Mouse (Mus musculus): Measurements from ENCODE around the gene Itga10. TPM values are rescaled to one million over a fixed set of nuclear protein-coding genes. Genes with fewer than 3 reads are reported as not detected.
"Not testable (repeated sequence)": the region's sequence is repeated elsewhere in the genome, so short reads cannot be mapped to it uniquely, and the experiment has no call there.

The Itga10 gene
- polyA plus RNA-seq, 1 experiment from 2014 or later: 1.4 TPM

DNA sequence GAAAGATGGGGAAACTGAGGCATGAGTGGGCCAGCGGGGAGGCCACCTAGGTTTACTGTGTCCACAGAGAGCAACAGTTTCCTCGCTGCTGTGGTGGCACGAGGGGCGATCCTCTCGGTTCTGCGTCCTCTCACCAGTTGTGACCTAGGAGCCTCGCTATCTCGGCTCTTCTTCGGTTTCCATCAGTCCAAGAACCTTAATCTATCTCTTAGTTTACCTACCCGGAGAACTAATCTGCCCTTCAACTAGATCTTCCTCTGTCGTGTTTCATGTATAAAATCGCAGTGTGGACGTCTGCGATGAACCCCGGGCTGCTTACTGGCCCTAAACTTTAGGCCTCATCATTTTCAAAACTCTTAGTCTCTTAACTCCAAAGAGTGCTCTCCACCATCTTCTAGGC, 9.5 kb upstream of the Itga10 start:
- no peaks in the 10 kb centered on the region for H3K9me3 ChIP-seq (replicated peaks)
- peak overlapping the region; percentile 94 for H3K4me3 ChIP-seq (replicated peaks)
- peak overlapping the region; percentile 84 for H3K27ac ChIP-seq (replicated peaks)
- peaks cover 38% of the 10 kb centered on the region for H3K36me3 ChIP-seq
- no peaks in the 10 kb centered on the region for H3K27me3 ChIP-seq (replicated peaks)
- ATAC-seq (ENCODE audit: low FRiP score): 0 out of 2 replicates have a peak, but pooled peaks have one; percentile 16
- H3K9ac ChIP-seq (replicated peaks): peak overlapping the region; percentile 95
- WGBS: 11% methylated on average over 15 of the region's 15 CpGs
- peak overlapping the region; percentile 71 for H3K4me2 ChIP-seq
- H3K4me1 ChIP-seq: peaks cover 34% of the 10 kb centered on the region

DNA sequence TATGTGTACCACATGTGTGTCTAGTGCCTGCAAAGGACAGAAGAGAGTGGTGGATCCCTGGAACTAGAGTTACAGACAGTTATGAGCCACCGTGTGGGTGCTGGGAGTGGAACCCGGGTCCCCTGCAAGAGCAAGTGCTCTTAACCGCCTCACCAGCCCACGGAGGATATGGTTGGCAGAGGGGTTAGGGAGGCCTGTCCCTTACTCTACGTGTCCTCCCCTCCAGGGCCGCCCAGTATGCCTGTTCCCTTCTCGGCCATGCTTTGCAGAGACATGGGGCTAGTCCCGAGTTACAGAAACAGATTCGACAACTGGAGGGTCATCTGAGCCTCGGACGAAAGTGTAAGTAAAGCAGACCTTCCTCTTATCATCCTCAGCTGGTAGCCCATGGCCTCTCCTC, 8.9 kb upstream of the Itga10 start:
- H3K36me3 ChIP-seq: peaks cover 40% of the 10 kb centered on the region
- peak overlapping the region; percentile 94 for H3K4me3 ChIP-seq (replicated peaks)
- no peaks in the 10 kb centered on the region for H3K9me3 ChIP-seq (replicated peaks)
- 72% methylated on average over 11 of the region's 11 CpGs for WGBS
- H3K9ac ChIP-seq (replicated peaks): 0 out of 2 replicates have a peak overlapping the region, but pooled peaks have one; percentile 95
- H3K4me2 ChIP-seq: peak overlapping the region; percentile 71
- H3K27me3 ChIP-seq (replicated peaks): no peaks in the 10 kb centered on the region
- H3K4me1 ChIP-seq: peaks cover 28% of the 10 kb centered on the region
- H3K27ac ChIP-seq (replicated peaks): no peak overlapping the region
- no peak for ATAC-seq (ENCODE audit: low FRiP score)

DNA sequence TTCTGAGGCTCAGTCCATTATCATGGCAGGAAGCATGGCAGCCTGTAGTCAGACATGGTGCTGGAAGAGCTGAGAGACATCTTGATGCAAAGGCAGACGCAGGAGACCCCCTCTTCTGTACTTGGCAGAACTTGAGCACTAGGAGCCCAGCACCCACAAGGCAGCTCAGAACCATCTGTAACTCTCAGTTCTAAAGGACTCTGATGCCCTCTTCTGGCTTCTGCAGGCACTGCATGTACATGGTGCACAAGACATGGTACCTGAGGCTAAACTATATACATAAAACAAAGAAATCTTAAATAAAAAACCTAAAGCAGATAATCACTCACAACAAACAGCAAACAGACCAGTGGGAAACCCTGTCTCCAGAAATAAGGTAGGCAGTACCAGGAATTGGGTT, 6.2 kb upstream of the Itga10 start:
- Histone ChIP-seq H3K9me3 (replicated peaks) (no peaks in the 10 kb centered on the region), H3K9ac (replicated peaks) (no peak overlapping the region), H3K4me2 (no peak overlapping the region), H3K4me3 (replicated peaks) (no peak overlapping the region), H3K27me3 (replicated peaks) (no peaks in the 10 kb centered on the region), H3K27ac (replicated peaks) (no peak overlapping the region), H3K4me1 (peaks cover 26% of the 10 kb centered on the region), H3K36me3 (peaks cover 34% of the 10 kb centered on the region)
- 89% methylated on average over 1 of the region's 1 CpGs for WGBS
- ATAC-seq (ENCODE audit: low FRiP score): no peak

DNA sequence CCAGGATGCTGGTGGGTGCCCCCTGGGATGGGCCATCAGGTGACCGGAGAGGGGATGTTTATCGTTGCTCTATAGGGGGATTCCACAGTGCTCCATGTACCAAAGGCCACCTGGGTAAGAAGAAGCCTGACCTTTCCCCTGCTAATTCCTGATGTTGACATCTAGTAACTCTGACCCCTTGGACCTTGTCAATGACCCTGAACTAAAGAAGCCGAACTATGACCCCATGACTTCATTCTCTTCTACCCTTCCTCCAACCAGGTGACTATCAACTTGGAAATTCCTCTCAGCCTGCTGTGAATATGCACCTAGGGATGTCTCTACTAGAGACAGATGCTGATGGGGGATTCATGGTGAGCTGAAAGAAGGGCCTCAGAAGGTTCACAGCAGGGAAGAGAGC, 2.0 kb downstream of the Itga10 start:
- no peak overlapping the region for H3K4me2 ChIP-seq
- no peaks in the 10 kb centered on the region for H3K27me3 ChIP-seq (replicated peaks)
- no peak overlapping the region for H3K4me3 ChIP-seq (replicated peaks)
- no peak for ATAC-seq (ENCODE audit: low FRiP score)
- no peak overlapping the region for H3K9ac ChIP-seq (replicated peaks)
- WGBS: 88% methylated on average over 3 of the region's 3 CpGs
- H3K36me3 ChIP-seq: peaks cover 30% of the 10 kb centered on the region
- H3K9me3 ChIP-seq (replicated peaks): no peaks in the 10 kb centered on the region
- H3K4me1 ChIP-seq: no peaks in the 10 kb centered on the region
- H3K27ac ChIP-seq (replicated peaks): no peak overlapping the region

DNA sequence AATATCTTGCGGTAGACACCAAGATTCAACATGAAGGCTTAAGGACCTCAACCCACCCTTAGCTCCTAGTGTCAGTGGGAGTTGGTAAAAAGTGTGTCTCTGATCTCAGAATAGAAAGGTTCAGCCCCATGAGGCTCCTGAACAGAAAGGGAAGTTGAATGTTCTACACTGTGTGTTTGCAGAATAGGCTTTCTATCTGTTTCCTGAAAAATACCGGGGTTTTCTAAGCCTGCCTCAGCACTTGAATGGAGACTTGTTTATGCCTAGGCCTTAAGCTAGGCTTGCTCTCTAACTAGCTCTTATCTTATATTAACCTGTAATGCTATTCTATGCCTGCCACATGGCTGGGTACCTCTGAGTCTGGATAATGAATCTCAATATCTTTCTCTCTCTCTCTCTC, 15.5 kb downstream of the Itga10 start:
- 84% methylated on average over 2 of the region's 2 CpGs for WGBS
- no peak overlapping the region for H3K9ac ChIP-seq (replicated peaks)

DNA sequence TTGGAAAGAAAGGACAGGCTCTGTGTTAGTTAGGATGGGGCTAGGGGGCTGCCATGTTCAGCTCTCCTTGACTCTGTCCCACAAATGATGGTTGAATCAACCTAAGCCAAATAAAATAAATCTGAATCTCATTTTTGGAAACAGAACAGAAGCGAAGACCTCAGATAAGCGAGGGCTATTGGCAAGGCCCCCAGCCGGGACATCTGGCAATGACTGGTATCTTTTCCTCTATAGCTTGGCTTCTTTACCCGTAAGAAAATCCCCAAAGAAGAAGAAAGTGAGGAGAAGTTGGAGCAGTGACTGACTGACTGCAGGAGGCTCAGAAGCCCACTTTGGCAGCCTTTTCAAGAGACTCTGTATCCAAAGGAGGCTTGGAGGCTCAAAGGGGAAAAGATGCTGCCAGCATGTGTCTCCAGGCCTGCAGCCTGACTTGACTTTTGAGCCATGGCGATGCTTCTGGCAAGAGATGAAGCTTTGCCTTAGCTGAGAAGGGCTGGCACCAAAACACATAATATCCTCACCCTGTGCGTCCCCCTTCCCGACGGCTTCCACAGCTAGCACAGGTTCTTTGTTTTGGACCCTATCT, 17.4 kb downstream of the Itga10 start:
- H3K27me3 ChIP-seq (replicated peaks): no peaks in the 10 kb centered on the region
- peaks cover 14% of the 10 kb centered on the region for H3K4me1 ChIP-seq
- no peak overlapping the region for H3K9ac ChIP-seq (replicated peaks)
- peak; percentile 38; the same call in 1 of the 2 replicates for ATAC-seq (ENCODE audit: low FRiP score)
- 0 out of 2 replicates have a peak, but pooled peaks cover 4% of the 10 kb centered on the region for H3K36me3 ChIP-seq
- WGBS: 45% methylated on average over 8 of the region's 8 CpGs
- H3K27ac ChIP-seq (replicated peaks): peak overlapping the region; percentile 72
- H3K4me3 ChIP-seq (replicated peaks): peak overlapping the region; percentile 29
- H3K4me2 ChIP-seq: peak overlapping the region; percentile 64
- no peaks in the 10 kb centered on the region for H3K9me3 ChIP-seq (replicated peaks)

More for the DNA sequence above, 15.5 kb downstream of the Itga10 start:
- H3K27ac ChIP-seq (replicated peaks): no peak overlapping the region
- no peak for ATAC-seq (ENCODE audit: low FRiP score)
- H3K4me1 ChIP-seq: peaks cover 14% of the 10 kb centered on the region
- H3K36me3 ChIP-seq: peaks cover 14% of the 10 kb centered on the region
- H3K4me2 ChIP-seq: no peak overlapping the region
- no peaks in the 10 kb centered on the region for H3K27me3 ChIP-seq (replicated peaks)
- no peak overlapping the region for H3K4me3 ChIP-seq (replicated peaks)
- no peaks in the 10 kb centered on the region for H3K9me3 ChIP-seq (replicated peaks)

DNA sequence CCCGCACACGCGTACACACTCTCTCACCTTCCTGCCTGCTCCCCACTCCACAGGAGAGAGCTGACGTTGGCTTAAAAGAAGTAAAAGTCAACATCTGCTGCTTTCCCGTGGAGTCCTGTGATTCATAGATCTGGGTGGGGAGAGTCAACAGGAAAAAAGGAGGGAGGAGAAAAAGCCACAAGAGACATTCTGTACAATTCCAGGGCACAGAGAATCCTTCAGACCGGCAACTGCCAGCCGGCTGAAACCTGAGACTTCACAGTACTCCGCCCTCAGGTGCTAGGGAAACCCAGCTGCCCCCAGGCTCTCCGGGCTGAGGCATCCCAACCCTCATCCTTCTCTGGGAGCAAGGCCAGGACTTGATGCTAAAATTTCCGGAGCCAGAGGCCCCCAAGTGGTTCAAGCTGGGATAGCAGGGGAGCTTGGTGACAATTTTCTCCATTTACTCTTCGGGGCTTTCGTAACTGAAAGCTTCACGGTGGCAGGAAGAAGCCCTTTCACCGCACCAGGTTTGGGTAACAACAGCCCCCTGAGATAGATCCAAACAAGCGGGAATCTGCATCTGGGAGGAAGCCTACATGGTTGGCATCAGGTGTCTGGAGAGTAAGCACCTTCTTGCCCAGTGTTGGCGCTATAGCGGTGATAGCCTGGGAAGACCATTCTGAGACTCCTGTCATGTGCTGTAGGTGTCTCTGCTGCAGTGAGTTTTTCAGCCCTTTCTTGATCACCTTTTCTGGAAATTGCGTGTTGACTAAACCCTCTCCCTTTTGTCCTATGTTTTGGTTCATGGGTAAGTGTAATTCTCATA, 18.3 kb downstream of the Itga10 start:
- ATAC-seq (ENCODE audit: low FRiP score): peak; percentile 87
- WGBS: 6% methylated on average over 17 of the region's 18 CpGs
- peaks cover 14% of the 10 kb centered on the region for H3K4me1 ChIP-seq
- peak overlapping the region; percentile 64 for H3K4me2 ChIP-seq
- H3K9ac ChIP-seq (replicated peaks): peak overlapping the region; percentile 34
- peak overlapping the region; percentile 29 for H3K4me3 ChIP-seq (replicated peaks)
- H3K9me3 ChIP-seq (replicated peaks): no peaks in the 10 kb centered on the region
- H3K27me3 ChIP-seq (replicated peaks): no peaks in the 10 kb centered on the region
- 0 out of 2 replicates have a peak, but pooled peaks cover 4% of the 10 kb centered on the region for H3K36me3 ChIP-seq
- H3K27ac ChIP-seq (replicated peaks): peak overlapping the region; percentile 72

DNA sequence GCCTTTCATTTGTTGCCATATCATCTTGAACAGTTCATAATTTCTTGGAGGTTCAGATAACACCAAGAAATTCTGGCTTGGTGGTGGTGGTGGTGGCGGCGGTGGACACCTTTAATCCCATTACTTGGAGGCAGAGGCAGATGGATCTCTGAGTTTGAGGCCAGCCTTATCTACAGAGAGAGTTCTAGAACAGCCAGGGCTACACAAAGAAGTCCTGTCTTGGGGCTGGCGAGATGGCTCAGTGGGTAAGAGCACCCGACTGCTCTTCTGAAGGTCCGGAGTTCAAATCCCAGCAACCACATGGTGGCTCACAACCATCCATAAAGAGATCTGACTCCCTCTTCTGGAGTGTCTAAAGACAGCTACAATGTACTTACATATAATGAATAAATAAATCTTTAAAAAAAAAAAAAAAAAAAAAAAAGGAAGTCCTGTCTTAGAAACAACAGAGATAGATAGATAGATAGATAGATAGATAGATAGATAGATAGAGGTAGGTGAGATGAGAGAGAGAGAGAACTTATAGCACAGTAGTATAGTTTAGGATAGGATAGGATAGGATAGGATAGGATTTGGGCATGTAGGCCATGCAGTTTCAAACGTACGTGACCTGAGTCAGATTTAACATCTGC, 20.5 kb downstream of the Itga10 start:
- H3K4me3 ChIP-seq (replicated peaks); H3K9me3 ChIP-seq (replicated peaks); H3K9ac ChIP-seq (replicated peaks); ATAC-seq (ENCODE audit: low FRiP score); H3K4me2 ChIP-seq; H3K27ac ChIP-seq (replicated peaks); H3K27me3 ChIP-seq (replicated peaks); H3K36me3 ChIP-seq: not testable (repeated sequence)
- WGBS: 90% methylated on average over 7 of the region's 7 CpGs
- H3K4me1 ChIP-seq: peaks cover 20% of the 10 kb centered on the region

DNA sequence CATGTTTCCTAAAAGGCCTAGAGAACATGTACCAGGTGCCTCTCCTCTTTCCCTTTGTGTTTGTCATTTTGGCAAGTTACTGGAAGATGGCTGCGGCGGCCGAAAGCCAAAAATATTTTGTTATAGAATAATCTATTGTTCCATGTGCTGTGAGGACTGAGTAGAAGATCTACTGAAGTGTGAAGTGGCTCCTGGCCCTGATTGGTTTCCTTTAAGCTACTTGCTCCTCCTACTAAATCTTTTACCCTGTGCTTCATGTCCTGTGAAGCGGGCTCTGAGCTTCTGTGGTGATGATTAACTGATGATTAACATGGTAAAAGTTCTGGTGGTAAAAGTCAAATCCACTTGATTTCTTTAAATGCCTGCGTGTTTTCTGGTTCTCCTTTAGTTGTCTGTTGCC, 21.5 kb downstream of the Itga10 start:
- no peak for ATAC-seq (ENCODE audit: low FRiP score)
- H3K27ac ChIP-seq (replicated peaks): no peak overlapping the region
- peaks cover 9% of the 10 kb centered on the region; the same call in 1 of the 2 replicates for H3K27me3 ChIP-seq (replicated peaks)
- H3K9ac ChIP-seq (replicated peaks): no peak overlapping the region
- no peak overlapping the region for H3K4me2 ChIP-seq
- no peaks in the 10 kb centered on the region for H3K9me3 ChIP-seq (replicated peaks)
- 92% methylated on average over 5 of the region's 5 CpGs for WGBS
- H3K4me1 ChIP-seq: peaks cover 20% of the 10 kb centered on the region
- H3K36me3 ChIP-seq: no peaks in the 10 kb centered on the region
- no peak overlapping the region for H3K4me3 ChIP-seq (replicated peaks)

DNA sequence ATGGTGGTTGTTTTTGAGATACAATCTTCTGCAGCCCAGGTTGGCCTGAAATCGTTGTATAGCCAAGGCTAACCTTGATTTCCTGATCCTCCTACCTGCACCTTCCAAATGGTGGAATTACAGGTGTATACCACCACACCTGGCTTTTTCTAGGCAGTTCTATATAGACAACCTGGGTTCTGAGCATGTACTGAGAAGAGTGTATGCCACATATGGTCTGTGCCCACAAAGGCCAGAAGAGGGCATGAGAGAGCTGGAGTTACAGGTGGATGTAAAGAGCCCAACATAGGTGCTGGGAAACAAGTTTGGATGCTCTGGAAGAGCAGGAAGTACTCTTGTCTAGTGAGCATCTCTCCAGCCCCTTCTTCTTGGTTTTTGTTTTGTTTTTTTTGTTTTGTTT, 21.9 kb downstream of the Itga10 start:
- no peak for ATAC-seq (ENCODE audit: low FRiP score)
- H3K9me3 ChIP-seq (replicated peaks): no peaks in the 10 kb centered on the region
- WGBS: 33% methylated on average over 1 of the region's 1 CpGs

DNA sequence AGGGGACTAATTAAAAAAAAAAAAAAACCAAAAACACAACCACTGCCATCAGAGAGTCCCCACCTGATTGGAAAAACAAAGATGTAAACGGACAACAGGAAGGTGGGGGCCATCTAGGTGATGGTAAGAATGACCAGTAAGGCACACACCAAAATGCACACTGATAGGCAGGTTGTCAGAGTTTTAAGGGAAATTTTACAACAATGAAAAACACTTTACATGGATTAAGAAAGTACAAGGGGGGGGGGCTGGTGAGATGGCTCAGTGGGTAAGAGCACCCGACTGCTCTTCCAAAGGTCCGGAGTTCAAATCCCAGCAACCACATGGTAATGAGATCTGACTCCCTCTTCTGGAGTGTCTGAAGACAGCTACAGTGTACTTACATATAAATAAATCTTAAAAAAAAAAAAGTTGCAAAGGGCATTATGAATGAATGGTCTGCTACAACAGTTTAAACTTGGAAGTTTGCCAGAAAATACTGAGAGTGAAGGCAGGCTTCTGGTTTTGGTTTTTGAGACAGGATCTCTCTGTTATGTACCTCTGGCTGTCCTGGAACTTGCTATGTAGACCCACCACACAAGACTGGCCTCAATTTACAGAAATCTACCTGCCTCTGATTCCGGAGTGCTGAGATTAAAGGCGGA, 23.2 kb downstream of the Itga10 start:
- WGBS: 94% methylated on average over 5 of the region's 5 CpGs
- ATAC-seq (ENCODE audit: low FRiP score): no peak
- no peaks in the 10 kb centered on the region for H3K36me3 ChIP-seq
- H3K27me3 ChIP-seq (replicated peaks): peaks cover 9% of the 10 kb centered on the region; the same call in 1 of the 2 replicates
- no peaks in the 10 kb centered on the region for H3K9me3 ChIP-seq (replicated peaks)
- H3K27ac ChIP-seq (replicated peaks): no peak overlapping the region
- H3K4me2 ChIP-seq: no peak overlapping the region
- peaks cover 11% of the 10 kb centered on the region for H3K4me1 ChIP-seq
- no peak overlapping the region for H3K9ac ChIP-seq (replicated peaks)
- H3K4me3 ChIP-seq (replicated peaks): no peak overlapping the region

More for the DNA sequence above, 21.9 kb downstream of the Itga10 start:
- Histone ChIP-seq H3K4me2 (no peak overlapping the region), H3K4me3 (replicated peaks) (no peak overlapping the region), H3K4me1 (peaks cover 20% of the 10 kb centered on the region), H3K9ac (replicated peaks) (no peak overlapping the region), H3K36me3 (no peaks in the 10 kb centered on the region), H3K27ac (replicated peaks) (no peak overlapping the region), H3K27me3 (replicated peaks) (peaks cover 9% of the 10 kb centered on the region; the same call in 1 of the 2 replicates)
